Mouse (Mus musculus): ENCODE measurements around the gene Chd8. TPM values are rescaled to one million over a fixed set of nuclear protein-coding genes. Genes with fewer than 3 reads are reported as not detected.
A peak's percentile ranks its signal among the peaks of the same experiment; 100 is the strongest.
"Not testable (repeated sequence)": the region's sequence is repeated elsewhere in the genome, so short reads cannot be mapped to it uniquely, and the experiment has no call there.

Gene Chd8
- polyA plus RNA-seq (2015; fragmentation: Nextera tagmentation; extraction: Ambion mirVana) = 17.6 and 19.2 TPM in 2 replicates

- Histone ChIP-seq H3K4me1 (ENCODE audit: insufficient read depth, low read depth, low read length) (no peaks in the 10 kb centered on the region), H3K9ac (replicated peaks; ENCODE audit: low read depth) (peak within 1 kb of the TSS; percentile 86), H3K27me3 (replicated peaks; ENCODE audit: insufficient read depth, low read length) (no peaks in the 10 kb centered on the region), H3K4me3 (ENCODE audit: low read depth, low read length) (peak within 1 kb of the TSS; percentile 89), H3K4me2 (replicated peaks; ENCODE audit: low read depth, low read length) (peak within 1 kb of the TSS; percentile 65), H3K36me3 (ENCODE audit: insufficient read depth, low read length) (peaks cover 9% of the 10 kb centered on the region; the same call in 1 of the 2 replicates), H3K27ac (ENCODE audit: low read length) (peak within 1 kb of the TSS; percentile 91), H3K9me3 (ENCODE audit: low read length) (no peaks in the 10 kb centered on the region)
- WGBS = 1% methylated on average over 51 of the region's 54 CpGs
- ATAC-seq = peak; percentile 100
- TF ChIP-seq CTCF (IDR thresholded peaks at IDR 0.05) = peak; percentile 83
- TF ChIP-seq EP300 (IDR thresholded peaks at IDR 0.05) = peak; percentile 24; the same call in 1 of the 2 replicates
- peak; percentile 99 for DNase-seq (ENCODE audit: low spot score)
Observed at GRCm38 (mm10) chr14:52257484-52258213, at the start of gene Chd8. Chd8 (minus strand) TSS chr14:52257780.

- WGBS = 96% methylated on average over 2 of the region's 2 CpGs
- no peak for ATAC-seq
- Histone ChIP-seq H3K4me3 (ENCODE audit: low read depth, low read length) (no peak overlapping the region), H3K9ac (replicated peaks; ENCODE audit: low read depth) (no peak overlapping the region), H3K4me1 (ENCODE audit: insufficient read depth, low read depth, low read length) (no peaks in the 10 kb centered on the region; the same call in 1 of the 2 replicates), H3K4me2 (replicated peaks; ENCODE audit: low read depth, low read length) (no peak overlapping the region), H3K27ac (ENCODE audit: low read length) (no peak overlapping the region), H3K36me3 (ENCODE audit: insufficient read depth, low read length) (no peaks in the 10 kb centered on the region), H3K27me3 (replicated peaks; ENCODE audit: insufficient read depth, low read length) (no peaks in the 10 kb centered on the region), H3K9me3 (ENCODE audit: low read length) (no peaks in the 10 kb centered on the region)
- TF ChIP-seq EP300 (IDR thresholded peaks at IDR 0.05) = no peak
- TF ChIP-seq CTCF (IDR thresholded peaks at IDR 0.05) = no peak
- DNase-seq (ENCODE audit: low spot score) = no peak
Observed at GRCm38 (mm10) chr14:52306100-52306499, 48.5 kb upstream of the Chd8 start.

- no peaks in the 10 kb centered on the region for H3K27me3 ChIP-seq (replicated peaks; ENCODE audit: insufficient read depth, low read length)
- no peaks in the 10 kb centered on the region for H3K9me3 ChIP-seq (ENCODE audit: low read length)
- peak within 1 kb of the TSS; percentile 60 for H3K9ac ChIP-seq (replicated peaks; ENCODE audit: low read depth)
- H3K27ac ChIP-seq (ENCODE audit: low read length) = peak within 1 kb of the TSS; percentile 90
- H3K4me2 ChIP-seq (replicated peaks; ENCODE audit: low read depth, low read length) = peak within 1 kb of the TSS; percentile 57
- peaks cover 7% of the 10 kb centered on the region for H3K36me3 ChIP-seq (ENCODE audit: insufficient read depth, low read length)
- under 1% methylated on average over 38 of the region's 46 CpGs for WGBS
- TF ChIP-seq EP300 (IDR thresholded peaks at IDR 0.05) = peak; percentile 65
- peak; percentile 36 for TF ChIP-seq CTCF (IDR thresholded peaks at IDR 0.05)
- H3K4me3 ChIP-seq (ENCODE audit: low read depth, low read length) = peak within 1 kb of the TSS; percentile 67
- DNase-seq (ENCODE audit: low spot score) (peak; percentile 98), ATAC-seq (peak; percentile 98)
- H3K4me1 ChIP-seq (ENCODE audit: insufficient read depth, low read depth, low read length) = no peaks in the 10 kb centered on the region; the same call in 1 of the 2 replicates
Observed at GRCm38 (mm10) chr14:52304644-52305271, 47.2 kb upstream of the Chd8 start, which contains the start of gene Mettl3. Mettl3 (minus strand) TSS chr14:52305128.

- not testable (repeated sequence) for DNase-seq (ENCODE audit: low spot score); H3K27me3 ChIP-seq (replicated peaks; ENCODE audit: insufficient read depth, low read length); H3K27ac ChIP-seq (ENCODE audit: low read length); H3K4me1 ChIP-seq (ENCODE audit: insufficient read depth, low read depth, low read length); H3K4me3 ChIP-seq (ENCODE audit: low read depth, low read length); H3K9ac ChIP-seq (replicated peaks; ENCODE audit: low read depth); H3K9me3 ChIP-seq (ENCODE audit: low read length); ATAC-seq; H3K4me2 ChIP-seq (replicated peaks; ENCODE audit: low read depth, low read length)
- H3K36me3 ChIP-seq (ENCODE audit: insufficient read depth, low read length) = peaks cover 15% of the 10 kb centered on the region
- WGBS = 89% methylated on average over 3 of the region's 3 CpGs
Observed at GRCm38 (mm10) chr14:52303517-52303916, 45.9 kb upstream of the Chd8 start.

GRCm38 (mm10) chr14:52295558-52296264, 38.1 kb upstream of the Chd8 start:
- Histone ChIP-seq H3K27me3 (replicated peaks; ENCODE audit: insufficient read depth, low read length) (no peaks in the 10 kb centered on the region), H3K4me2 (replicated peaks; ENCODE audit: low read depth, low read length) (no peak overlapping the region), H3K4me1 (ENCODE audit: insufficient read depth, low read depth, low read length) (no peaks in the 10 kb centered on the region), H3K9ac (replicated peaks; ENCODE audit: low read depth) (no peak overlapping the region), H3K27ac (ENCODE audit: low read length) (no peak overlapping the region), H3K36me3 (ENCODE audit: insufficient read depth, low read length) (peaks cover 39% of the 10 kb centered on the region), H3K4me3 (ENCODE audit: low read depth, low read length) (no peak overlapping the region), H3K9me3 (ENCODE audit: low read length) (no peaks in the 10 kb centered on the region)
- 69% methylated on average over 6 of the region's 6 CpGs for WGBS
- DNase-seq (ENCODE audit: low spot score) (peak; percentile 88), ATAC-seq (peak; percentile 55)
- TF ChIP-seq CTCF (IDR thresholded peaks at IDR 0.05) = peak; percentile 72
- no peak for TF ChIP-seq EP300 (IDR thresholded peaks at IDR 0.05)

- DNase-seq (ENCODE audit: low spot score) = no peak
Observed at GRCm38 (mm10) chr14:52284191-52284590, 26.6 kb upstream of the Chd8 start.

More at GRCm38 (mm10) chr14:52284191-52284590, 26.6 kb upstream of the Chd8 start:
- Histone ChIP-seq H3K9me3 (ENCODE audit: low read length) (no peaks in the 10 kb centered on the region), H3K27me3 (replicated peaks; ENCODE audit: insufficient read depth, low read length) (no peaks in the 10 kb centered on the region), H3K4me3 (ENCODE audit: low read depth, low read length) (no peak overlapping the region), H3K36me3 (ENCODE audit: insufficient read depth, low read length) (peaks cover 13% of the 10 kb centered on the region; the same call in 1 of the 2 replicates), H3K4me1 (ENCODE audit: insufficient read depth, low read depth, low read length) (no peaks in the 10 kb centered on the region; the same call in 1 of the 2 replicates), H3K9ac (replicated peaks; ENCODE audit: low read depth) (no peak overlapping the region), H3K4me2 (replicated peaks; ENCODE audit: low read depth, low read length) (no peak overlapping the region), H3K27ac (ENCODE audit: low read length) (no peak overlapping the region)
- ATAC-seq = no peak
- 92% methylated on average over 3 of the region's 3 CpGs for WGBS
- no peak for TF ChIP-seq EP300 (IDR thresholded peaks at IDR 0.05)
- TF ChIP-seq CTCF (IDR thresholded peaks at IDR 0.05) = no peak
